Mouse (Mus musculus): ENCODE data around the gene Upf2. TPM values are rescaled to one million over a fixed set of nuclear protein-coding genes. Genes with fewer than 3 reads are reported as not detected.

The Upf2 gene
- total RNA-seq, 1 experiment from 2014 or later: 76.5 TPM

- no peak for ATAC-seq (ENCODE audit: extremely low read depth, insufficient number of reproducible peaks, low FRiP score, poor library complexity, severe bottlenecking)
These were observed 148.2 kb downstream of the Upf2 start for GRCm38 (mm10) chr2:6099443-6099842.

GRCm38 (mm10) chr2:6100027-6100749, 148.9 kb downstream of the Upf2 start:
- ATAC-seq (ENCODE audit: extremely low read depth, insufficient number of reproducible peaks, low FRiP score, poor library complexity, severe bottlenecking): no peak

GRCm38 (mm10) chr2:6100755-6101154, 149.5 kb downstream of the Upf2 start:
- ATAC-seq (ENCODE audit: extremely low read depth, insufficient number of reproducible peaks, low FRiP score, poor library complexity, severe bottlenecking): no peak

- ATAC-seq (ENCODE audit: extremely low read depth, insufficient number of reproducible peaks, low FRiP score, poor library complexity, severe bottlenecking): no peak
These were observed 154.2 kb downstream of the Upf2 start for GRCm38 (mm10) chr2:6105437-6105836.

Other genes starting within 250 kb of the Upf2 start
- gene Camk1d, start 237.0 kb upstream of the Upf2 start, total RNA-seq (2017): 35.4 and 41.3 TPM in 2 replicates
- gene Nudt5, start 106.5 kb upstream of the Upf2 start, total RNA-seq (2017): 14.5 and 19.5 TPM in 2 replicates
- 65.6 and 110 TPM in 2 replicates for gene Cdc123, start 106.3 kb upstream of the Upf2 start, total RNA-seq (2017)
- gene Gm13199, start 88.5 kb upstream of the Upf2 start, total RNA-seq (2017): 2.0 and 5.2 TPM in 2 replicates
- 13.0 and 16.5 TPM in 2 replicates for gene Sec61a2, start 56.0 kb upstream of the Upf2 start, total RNA-seq (2017)
- gene Dhtkd1, start 8.7 kb upstream of the Upf2 start, total RNA-seq (2017): 0.35 and 0.37 TPM in 2 replicates
- 0.25 and 0.47 TPM in 2 replicates for gene Proser2, start 178.7 kb downstream of the Upf2 start, total RNA-seq (2017)